Mouse (Mus musculus): ENCODE results near the gene Dcaf8. TPM values are rescaled to one million over a fixed set of nuclear protein-coding genes. Genes with fewer than 3 reads are reported as not detected.
A peak's percentile ranks its signal among the peaks of the same experiment; 100 is the strongest.

Dcaf8 gene
- 102 and 119 TPM in 2 replicates for polyA plus RNA-seq (2014; fragmentation: Nextera tagmentation; extraction: Ambion mirVana)

DNA sequence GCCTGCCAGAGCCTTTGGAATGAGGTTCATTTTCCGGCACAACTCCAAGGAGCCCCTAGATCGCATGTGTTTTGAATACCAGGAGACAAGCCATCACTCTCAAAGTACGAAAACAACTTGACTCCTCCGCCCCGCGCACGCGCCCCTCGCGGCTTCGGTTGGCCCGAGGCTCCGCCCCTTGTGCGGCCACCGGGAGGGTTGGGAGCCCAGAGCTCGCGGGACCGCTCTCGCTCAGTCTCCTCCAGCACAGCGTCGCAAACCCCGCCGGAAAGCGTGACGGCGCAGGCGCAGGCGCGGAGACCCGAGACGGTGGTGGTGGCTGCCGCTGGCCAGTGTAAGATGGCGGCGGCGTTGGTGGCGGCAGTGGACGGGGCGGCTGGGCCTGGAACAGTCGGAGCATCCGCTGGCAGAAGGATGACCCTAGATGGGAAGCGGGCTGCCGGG, at the start of gene Dcaf8:
Gene Dcaf8, plus strand, starts transcription at position 250 of the 444 bp plus-strand sequence.
- Histone ChIP-seq H3K4me3 (ENCODE audit: low read depth, low read length) (peak within 1 kb of the TSS; percentile 98), H3K27ac (replicated peaks; ENCODE audit: low read depth, low read length) (peak within 1 kb of the TSS; percentile 98), H3K9ac (ENCODE audit: low read depth, low read length) (peak within 1 kb of the TSS; percentile 100), H3K36me3 (ENCODE audit: control insufficient read depth, insufficient read depth, low read length) (peaks cover 25% of the 10 kb centered on the region), H3K4me1 (ENCODE audit: control insufficient read depth, insufficient read depth, low read length) (0 out of 2 replicates have a peak, but pooled peaks cover 5% of the 10 kb centered on the region), H3K27me3 (replicated peaks; ENCODE audit: control insufficient read depth, insufficient read depth, low read length) (no peaks in the 10 kb centered on the region), H3K9me3 (ENCODE audit: control insufficient read depth, low read length) (no peaks in the 10 kb centered on the region), H3K4me2 (ENCODE audit: low read depth, low read length) (peak within 1 kb of the TSS; percentile 61)
- WGBS = under 1% methylated on average over 26 of the region's 42 CpGs
- peak; percentile 99 for ATAC-seq (ENCODE audit: low read depth)
- DNase-seq (ENCODE audit: low spot score) = peak; percentile 98

DNA sequence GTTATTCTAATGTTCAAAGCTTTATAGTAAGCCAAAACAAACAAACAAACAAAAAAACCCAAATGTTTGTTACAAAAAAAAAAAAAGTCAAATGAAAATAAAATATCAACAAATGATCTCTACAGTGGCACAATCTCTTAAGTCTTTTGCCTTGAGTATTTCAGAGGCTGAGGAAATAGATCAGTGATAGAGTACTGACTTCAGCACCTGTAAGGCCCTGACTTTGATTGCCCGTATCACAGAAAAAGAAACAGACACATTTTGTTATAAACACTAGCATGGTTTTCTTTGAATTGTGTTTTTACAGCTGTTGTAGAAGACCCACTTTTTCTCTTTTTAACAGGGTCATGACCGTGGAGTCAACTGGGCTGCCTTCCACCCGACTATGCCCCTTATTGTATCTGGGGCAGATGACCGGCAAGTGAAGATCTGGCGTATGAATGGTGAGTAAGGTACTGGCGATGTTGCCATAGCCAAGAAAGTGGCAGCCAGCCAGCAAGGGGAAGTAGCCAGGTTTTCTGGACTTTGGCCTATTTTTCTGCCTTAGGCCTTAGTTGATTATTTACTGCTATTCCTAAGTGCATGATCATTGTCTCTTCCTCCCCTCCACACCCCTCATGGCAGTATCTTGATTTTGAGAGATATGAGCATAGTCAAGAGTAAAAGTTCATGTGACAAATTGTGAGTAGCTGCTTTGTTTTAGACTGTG, 48.4 kb upstream of the Dcaf8 start:
- Histone ChIP-seq H3K4me2 (ENCODE audit: low read depth, low read length) (no peak overlapping the region), H3K4me1 (ENCODE audit: control insufficient read depth, insufficient read depth, low read length) (no peaks in the 10 kb centered on the region), H3K27me3 (replicated peaks; ENCODE audit: control insufficient read depth, insufficient read depth, low read length) (no peaks in the 10 kb centered on the region), H3K36me3 (ENCODE audit: control insufficient read depth, insufficient read depth, low read length) (peaks cover 92% of the 10 kb centered on the region), H3K4me3 (ENCODE audit: low read depth, low read length) (no peak overlapping the region), H3K9me3 (ENCODE audit: control insufficient read depth, low read length) (no peaks in the 10 kb centered on the region), H3K27ac (replicated peaks; ENCODE audit: low read depth, low read length) (no peak overlapping the region), H3K9ac (ENCODE audit: low read depth, low read length) (no peak overlapping the region)
- 90% methylated on average over 6 of the region's 6 CpGs for WGBS
- ATAC-seq (ENCODE audit: low read depth) (no peak), DNase-seq (ENCODE audit: low spot score) (no peak)

DNA sequence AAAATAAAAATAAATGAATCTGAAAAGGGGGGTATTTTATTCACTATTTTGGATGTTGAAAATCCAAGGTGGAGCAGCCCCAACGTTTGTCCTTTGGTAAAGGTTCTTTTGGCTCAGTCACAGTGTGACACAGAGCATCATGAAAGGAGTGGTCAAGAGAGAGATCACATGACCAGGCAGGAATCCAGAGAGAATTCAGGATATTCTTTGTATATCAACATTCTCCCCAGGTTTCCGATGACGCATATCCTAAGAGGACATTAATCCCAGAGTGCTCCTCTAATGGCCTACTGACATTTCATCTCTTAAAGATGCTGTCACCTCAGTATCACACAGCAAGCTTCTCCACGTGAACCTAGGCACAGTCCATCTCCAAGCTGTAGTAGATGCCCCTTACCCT, 44.3 kb upstream of the Dcaf8 start:
- no peak overlapping the region for H3K9ac ChIP-seq (ENCODE audit: low read depth, low read length)
- no peak overlapping the region for H3K4me3 ChIP-seq (ENCODE audit: low read depth, low read length)
- H3K4me1 ChIP-seq (ENCODE audit: control insufficient read depth, insufficient read depth, low read length) = no peaks in the 10 kb centered on the region
- peaks cover 95% of the 10 kb centered on the region for H3K36me3 ChIP-seq (ENCODE audit: control insufficient read depth, insufficient read depth, low read length)
- H3K9me3 ChIP-seq (ENCODE audit: control insufficient read depth, low read length) = no peaks in the 10 kb centered on the region
- ATAC-seq (ENCODE audit: low read depth) (no peak), DNase-seq (ENCODE audit: low spot score) (no peak)
- 88% methylated on average over 4 of the region's 4 CpGs for WGBS
- H3K27ac ChIP-seq (replicated peaks; ENCODE audit: low read depth, low read length) = no peak overlapping the region
- no peaks in the 10 kb centered on the region for H3K27me3 ChIP-seq (replicated peaks; ENCODE audit: control insufficient read depth, insufficient read depth, low read length)
- H3K4me2 ChIP-seq (ENCODE audit: low read depth, low read length) = no peak overlapping the region

DNA sequence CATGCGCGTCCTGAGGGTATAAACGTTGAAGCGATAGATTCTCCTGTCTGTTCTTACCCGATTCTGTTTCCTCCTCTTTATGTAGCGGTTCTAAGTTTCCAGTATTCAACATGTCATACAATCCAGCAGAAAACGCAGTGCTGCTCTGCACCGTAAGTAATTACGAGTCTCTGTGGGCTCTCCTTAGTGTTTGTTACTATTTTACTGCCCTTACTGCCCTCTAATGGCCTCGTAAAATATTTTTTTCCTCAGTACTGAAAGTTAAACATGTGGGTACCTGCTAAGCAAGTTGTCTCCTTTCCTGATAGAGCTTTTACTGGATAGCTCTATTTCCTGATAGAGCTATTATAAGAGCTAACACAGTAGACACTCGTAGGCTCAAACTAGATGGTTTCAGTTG, 42.8 kb upstream of the Dcaf8 start:
- H3K4me1 ChIP-seq (ENCODE audit: control insufficient read depth, insufficient read depth, low read length) = no peaks in the 10 kb centered on the region
- no peak overlapping the region for H3K9ac ChIP-seq (ENCODE audit: low read depth, low read length)
- peaks cover 98% of the 10 kb centered on the region for H3K36me3 ChIP-seq (ENCODE audit: control insufficient read depth, insufficient read depth, low read length)
- H3K9me3 ChIP-seq (ENCODE audit: control insufficient read depth, low read length) = no peaks in the 10 kb centered on the region
- no peak overlapping the region for H3K4me2 ChIP-seq (ENCODE audit: low read depth, low read length)
- no peak overlapping the region for H3K27ac ChIP-seq (replicated peaks; ENCODE audit: low read depth, low read length)
- DNase-seq (ENCODE audit: low spot score) (peak; percentile 15), ATAC-seq (ENCODE audit: low read depth) (no peak)
- no peak overlapping the region for H3K4me3 ChIP-seq (ENCODE audit: low read depth, low read length)
- 76% methylated on average over 11 of the region's 11 CpGs for WGBS
- no peaks in the 10 kb centered on the region for H3K27me3 ChIP-seq (replicated peaks; ENCODE audit: control insufficient read depth, insufficient read depth, low read length)

DNA sequence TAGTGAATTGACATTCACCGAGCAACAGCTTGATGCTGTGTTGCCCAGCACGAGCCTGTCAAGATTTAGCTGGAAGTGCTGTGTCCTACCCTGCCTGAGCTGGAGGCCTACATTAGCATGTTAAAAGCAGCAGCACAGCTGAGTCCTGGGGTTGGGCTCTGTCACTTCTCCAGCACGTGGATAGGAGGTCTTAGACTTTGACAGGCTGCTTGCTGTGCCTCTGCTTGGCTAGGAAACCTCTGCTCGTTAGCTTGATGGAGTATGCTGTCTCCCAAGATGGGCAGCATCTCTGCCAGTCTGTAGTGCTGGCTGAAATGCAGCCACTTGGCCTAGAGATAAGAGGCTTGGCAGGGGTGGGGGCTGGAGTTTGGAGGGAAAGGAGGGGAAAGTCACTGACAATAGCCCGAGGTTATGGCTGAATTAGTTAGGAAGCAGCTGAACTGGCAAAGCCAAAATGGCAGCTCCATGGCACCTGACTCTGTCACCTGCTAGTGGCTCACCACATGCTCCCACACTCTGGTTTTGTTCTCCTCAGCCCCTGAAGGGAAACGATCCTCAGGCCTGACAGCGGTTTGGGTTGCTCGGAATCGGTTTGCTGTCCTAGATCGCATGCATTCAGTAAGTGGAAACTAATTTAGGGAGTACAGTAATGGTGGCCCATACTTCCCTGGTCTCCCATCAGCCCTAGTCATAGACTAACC, 40.0 kb upstream of the Dcaf8 start:
- no peaks in the 10 kb centered on the region for H3K4me1 ChIP-seq (ENCODE audit: control insufficient read depth, insufficient read depth, low read length)
- 76% methylated on average over 10 of the region's 10 CpGs for WGBS
- H3K4me3 ChIP-seq (ENCODE audit: low read depth, low read length) = no peak overlapping the region
- H3K27me3 ChIP-seq (replicated peaks; ENCODE audit: control insufficient read depth, insufficient read depth, low read length) = no peaks in the 10 kb centered on the region
- no peaks in the 10 kb centered on the region for H3K9me3 ChIP-seq (ENCODE audit: control insufficient read depth, low read length)
- no peak overlapping the region for H3K9ac ChIP-seq (ENCODE audit: low read depth, low read length)
- ATAC-seq (ENCODE audit: low read depth) (no peak; the same call in 1 of the 2 replicates), DNase-seq (ENCODE audit: low spot score) (no peak)
- peaks cover 100% of the 10 kb centered on the region for H3K36me3 ChIP-seq (ENCODE audit: control insufficient read depth, insufficient read depth, low read length)
- no peak overlapping the region for H3K27ac ChIP-seq (replicated peaks; ENCODE audit: low read depth, low read length)
- no peak overlapping the region for H3K4me2 ChIP-seq (ENCODE audit: low read depth, low read length)

DNA sequence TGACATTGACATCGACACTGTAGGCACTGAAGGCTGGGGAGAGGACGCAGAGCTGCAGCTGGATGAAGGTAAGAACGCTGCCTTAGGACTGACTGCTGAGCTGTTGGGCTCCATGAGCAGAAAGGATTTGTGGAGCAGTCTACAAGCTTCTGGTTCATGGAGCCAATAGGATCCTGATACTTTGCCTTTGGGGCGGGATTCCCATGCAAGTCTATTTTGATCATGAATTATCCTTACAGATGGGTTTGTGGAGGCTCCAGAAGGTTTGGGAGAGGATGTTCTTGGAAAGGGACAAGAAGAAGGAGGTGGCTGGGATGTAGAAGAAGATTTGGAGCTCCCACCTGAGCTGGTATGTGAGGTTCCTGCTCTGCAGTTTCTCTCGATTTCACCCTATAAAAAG, 30.9 kb upstream of the Dcaf8 start:
- H3K9me3 ChIP-seq (ENCODE audit: control insufficient read depth, low read length) = no peaks in the 10 kb centered on the region
- no peak overlapping the region for H3K27ac ChIP-seq (replicated peaks; ENCODE audit: low read depth, low read length)
- no peak overlapping the region for H3K4me3 ChIP-seq (ENCODE audit: low read depth, low read length)
- H3K9ac ChIP-seq (ENCODE audit: low read depth, low read length) = no peak overlapping the region
- H3K4me1 ChIP-seq (ENCODE audit: control insufficient read depth, insufficient read depth, low read length) = no peaks in the 10 kb centered on the region
- ATAC-seq (ENCODE audit: low read depth) = no peak
- WGBS = 97% methylated on average over 5 of the region's 5 CpGs
- peaks cover 100% of the 10 kb centered on the region for H3K36me3 ChIP-seq (ENCODE audit: control insufficient read depth, insufficient read depth, low read length)
- no peak for DNase-seq (ENCODE audit: low spot score)
- H3K27me3 ChIP-seq (replicated peaks; ENCODE audit: control insufficient read depth, insufficient read depth, low read length) = no peaks in the 10 kb centered on the region
- no peak overlapping the region for H3K4me2 ChIP-seq (ENCODE audit: low read depth, low read length)

DNA sequence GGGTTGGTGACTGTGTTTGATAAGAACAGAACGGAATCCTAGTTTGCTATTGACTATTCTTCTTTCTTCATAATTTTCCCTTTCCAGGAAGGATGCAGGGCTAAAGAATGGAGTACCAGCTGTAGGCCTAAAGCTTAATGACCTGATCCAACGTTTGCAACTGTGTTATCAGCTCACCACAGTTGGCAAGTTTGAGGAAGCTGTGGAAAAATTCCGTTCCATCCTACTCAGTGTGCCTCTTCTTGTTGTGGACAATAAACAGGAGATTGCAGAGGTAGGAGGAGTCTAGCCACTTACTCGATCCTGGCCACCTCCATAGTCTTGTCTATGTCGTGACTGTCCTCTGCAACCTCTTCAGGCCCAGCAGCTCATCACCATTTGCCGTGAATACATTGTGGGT, 28.8 kb upstream of the Dcaf8 start:
- Histone ChIP-seq H3K36me3 (ENCODE audit: control insufficient read depth, insufficient read depth, low read length) (peaks cover 97% of the 10 kb centered on the region), H3K27me3 (replicated peaks; ENCODE audit: control insufficient read depth, insufficient read depth, low read length) (no peaks in the 10 kb centered on the region), H3K4me3 (ENCODE audit: low read depth, low read length) (no peak overlapping the region), H3K9me3 (ENCODE audit: control insufficient read depth, low read length) (no peaks in the 10 kb centered on the region), H3K4me1 (ENCODE audit: control insufficient read depth, insufficient read depth, low read length) (no peaks in the 10 kb centered on the region), H3K4me2 (ENCODE audit: low read depth, low read length) (no peak overlapping the region), H3K9ac (ENCODE audit: low read depth, low read length) (no peak overlapping the region), H3K27ac (replicated peaks; ENCODE audit: low read depth, low read length) (no peak overlapping the region)
- no peak for DNase-seq (ENCODE audit: low spot score)
- no peak for ATAC-seq (ENCODE audit: low read depth)
- 84% methylated on average over 6 of the region's 6 CpGs for WGBS

DNA sequence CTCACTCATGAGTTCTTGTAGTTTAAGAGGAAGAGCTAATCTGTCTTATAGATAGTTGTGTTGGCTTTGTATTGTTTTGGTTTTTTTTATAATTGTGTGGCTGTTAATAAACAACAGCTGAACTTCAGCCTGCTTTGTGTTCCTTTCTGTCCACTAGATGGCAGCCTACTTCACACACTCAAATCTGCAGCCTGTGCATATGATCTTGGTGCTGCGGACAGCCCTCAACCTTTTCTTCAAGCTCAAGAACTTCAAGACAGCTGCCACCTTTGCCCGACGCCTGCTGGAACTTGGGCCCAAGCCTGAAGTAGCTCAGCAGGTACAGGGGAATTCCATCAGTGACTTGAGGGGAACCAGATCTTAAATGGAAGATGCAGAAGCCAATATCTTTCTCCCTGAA, 28.2 kb upstream of the Dcaf8 start:
- ATAC-seq (ENCODE audit: low read depth) = 0 out of 2 replicates have a peak, but pooled peaks have one; percentile 51
- 52% methylated on average over 3 of the region's 3 CpGs for WGBS
- Histone ChIP-seq H3K4me1 (ENCODE audit: control insufficient read depth, insufficient read depth, low read length) (no peaks in the 10 kb centered on the region), H3K27ac (replicated peaks; ENCODE audit: low read depth, low read length) (no peak overlapping the region), H3K4me2 (ENCODE audit: low read depth, low read length) (no peak overlapping the region), H3K36me3 (ENCODE audit: control insufficient read depth, insufficient read depth, low read length) (peaks cover 91% of the 10 kb centered on the region), H3K9ac (ENCODE audit: low read depth, low read length) (no peak overlapping the region), H3K4me3 (ENCODE audit: low read depth, low read length) (no peak overlapping the region), H3K27me3 (replicated peaks; ENCODE audit: control insufficient read depth, insufficient read depth, low read length) (no peaks in the 10 kb centered on the region), H3K9me3 (ENCODE audit: control insufficient read depth, low read length) (no peaks in the 10 kb centered on the region)
- DNase-seq (ENCODE audit: low spot score) = peak; percentile 87
